Mouse (Mus musculus): ENCODE results near the gene Adamts18.

GRCm38 (mm10) chr8:113878411-113879006 is 30.0 kb upstream of the Adamts18 start:
- no peak for TF ChIP-seq CTCF (IDR thresholded peaks at IDR 0.05; ENCODE audit: low read depth, low read length)
- TF ChIP-seq TAL1 (conservative IDR thresholded peaks at IDR 0.05; ENCODE audit: low read depth, low read length), result no peak
